Comparison of ENCODE assay signal across 8 mouse cellular contexts in the genomic region with DNA sequence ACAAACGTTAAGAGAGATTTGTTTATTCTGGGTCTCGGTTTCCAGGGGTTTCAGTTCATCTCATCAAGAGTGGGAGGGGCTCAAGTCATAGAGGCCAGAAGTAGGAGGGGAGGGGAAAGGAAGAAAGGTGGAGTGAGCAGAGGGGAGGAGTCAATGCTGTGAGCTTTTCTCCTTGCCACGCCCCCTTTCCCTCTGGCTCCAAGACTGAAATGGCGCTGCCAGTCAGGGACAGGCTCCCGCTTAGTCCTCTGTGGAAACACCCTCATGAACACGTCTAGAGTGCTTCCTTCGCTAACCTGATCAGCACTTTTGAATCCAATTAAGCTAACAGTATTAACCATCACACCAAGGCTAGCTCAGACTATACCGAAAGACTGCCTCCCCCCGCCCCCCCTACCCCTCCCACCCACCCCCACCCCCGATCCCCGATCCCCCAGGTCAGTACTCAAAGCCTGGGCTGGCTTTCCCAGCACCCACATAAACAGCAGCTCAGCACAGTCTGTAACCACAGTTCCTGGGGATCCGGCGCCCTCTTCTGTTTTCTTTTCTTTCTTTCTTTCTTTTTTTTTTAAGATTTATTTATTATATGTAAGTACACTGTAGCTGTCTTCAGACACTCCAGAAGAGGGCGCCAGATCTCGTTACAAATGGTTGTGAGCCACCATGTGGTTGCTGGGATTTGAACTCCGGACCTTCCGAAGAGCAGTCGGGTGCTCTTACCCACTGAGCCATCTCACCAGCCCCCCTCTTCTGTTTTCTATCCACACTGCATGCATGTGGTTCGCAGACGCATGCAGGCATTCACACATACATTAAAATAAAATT.
A peak's percentile ranks its signal among the peaks of the same experiment; 100 is the strongest.
DNase-seq lines count a peak whose midpoint lies in the region; TF ChIP-seq lines count a peak whose summit lies in the region.

No protein-coding gene starts in this region.

- TF ChIP-seq POLR2A in testis, adult 2 months (IDR thresholded peaks at IDR 0.05; ENCODE audit: control insufficient read depth, low read depth, low read length) = no peak
- no peak for TF ChIP-seq POLR2A in lung, adult 2 months (IDR thresholded peaks at IDR 0.05; ENCODE audit: borderline replicate concordance, extremely low read depth, low read depth, low read length)

- H3K27ac ChIP-seq in testis, adult 2 months (ENCODE audit: control insufficient read depth, insufficient read depth, low read depth, low read length) = no peak overlapping the region

- WGBS in lung, adult 2 months = 41% methylated on average over 20 of the region's 20 CpGs

- peak overlapping the region; percentile 11; the same call in 1 of the 2 replicates for H3K4me3 ChIP-seq in testis, adult 2 months (ENCODE audit: control insufficient read depth, low read depth, low read length)
- no peak overlapping the region for H3K4me3 ChIP-seq in lung, adult 2 months (replicated peaks; ENCODE audit: extremely low read depth, low read depth, low read length)

- no peaks in the 10 kb centered on the region for H3K36me3 ChIP-seq in testis, adult 2 months (ENCODE audit: control insufficient read depth, insufficient read depth, low read length)

- peaks cover 4% of the 10 kb centered on the region; the same call in 1 of the 2 replicates for H3K4me1 ChIP-seq in testis, adult 2 months (ENCODE audit: control insufficient read depth, insufficient read depth, low read length)
- no peaks in the 10 kb centered on the region for H3K4me1 ChIP-seq in lung, adult 2 months (ENCODE audit: control insufficient read depth, insufficient read depth, low read length)

- TF ChIP-seq CTCF in testis, adult 2 months (IDR thresholded peaks at IDR 0.05; ENCODE audit: control insufficient read depth, insufficient read depth, insufficient replicate concordance, low read depth, low read length) = no peak
- no peak for TF ChIP-seq CTCF in lung, adult 2 months (IDR thresholded peaks at IDR 0.05; ENCODE audit: insufficient read depth, low read length)

- DNase-seq in adrenal gland, postnatal 14 days = peak; percentile 24
- DNase-seq in adrenal gland, adult (ENCODE audit: inconsistent age in 2 of 2, low spot score in 1 of 2) = no peak
- no peak for DNase-seq in testis, postnatal 14 days (ENCODE audit: low spot score)
- peak; percentile 7 for DNase-seq in lung, adult 2 months
- no peak for DNase-seq in thymus, postnatal 14 days
- no peak for DNase-seq in urinary bladder, postnatal 4 days (ENCODE audit: low spot score in 2 of 2)
- no peak for DNase-seq in adrenal gland, adult 8-10 months

- no peaks in the 10 kb centered on the region for H3K27me3 ChIP-seq in testis, adult 2 months (ENCODE audit: control insufficient read depth, insufficient read depth, low read length)

Comparison
In these comparisons a context has a peak if more than half of its experiments do, and no peak if none do; other contexts are left out.
1. DNase-seq: peak in adrenal gland, postnatal 14 days (single experiment) and lung, adult 2 months (single experiment); none in adrenal gland, adult (0 of 2), testis, postnatal 14 days (single experiment), thymus, postnatal 14 days (single experiment), urinary bladder, postnatal 4 days (0 of 2) and adrenal gland, adult 8-10 months (single experiment).